Mouse (Mus musculus): ENCODE results near the gene Lrch3.
"Not testable (repeated sequence)": the region's sequence is repeated elsewhere in the genome, so short reads cannot be mapped to it uniquely, and the experiment has no call there.

The Lrch3 gene

GRCm38 (mm10) chr16:32915292-32916068, 1.6 kb downstream of the Lrch3 start:
- DNase-seq, result no peak

DNA sequence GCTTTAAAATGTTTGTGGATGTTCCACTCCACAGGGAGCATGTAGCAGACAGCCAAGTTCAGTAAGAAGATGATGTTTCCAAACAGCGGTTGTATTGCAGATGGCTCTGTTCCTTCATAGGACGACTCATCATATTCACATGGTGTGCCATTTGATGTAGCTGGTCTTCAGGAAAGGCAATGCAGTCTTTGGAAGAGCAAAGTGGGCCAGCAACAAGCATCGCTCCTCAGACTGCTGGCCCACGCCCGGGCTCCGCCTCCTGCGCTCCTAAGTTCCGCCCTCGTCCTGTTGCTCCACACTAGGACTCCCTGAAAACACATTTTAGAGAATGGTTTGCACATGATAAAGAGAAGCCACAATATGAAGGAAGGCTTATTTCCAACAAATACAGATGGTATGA, 12.7 kb downstream of the Lrch3 start:
- not testable (repeated sequence) for DNase-seq

- no peak for DNase-seq
Observed at GRCm38 (mm10) chr16:32927044-32927443, 13.1 kb downstream of the Lrch3 start.

DNA sequence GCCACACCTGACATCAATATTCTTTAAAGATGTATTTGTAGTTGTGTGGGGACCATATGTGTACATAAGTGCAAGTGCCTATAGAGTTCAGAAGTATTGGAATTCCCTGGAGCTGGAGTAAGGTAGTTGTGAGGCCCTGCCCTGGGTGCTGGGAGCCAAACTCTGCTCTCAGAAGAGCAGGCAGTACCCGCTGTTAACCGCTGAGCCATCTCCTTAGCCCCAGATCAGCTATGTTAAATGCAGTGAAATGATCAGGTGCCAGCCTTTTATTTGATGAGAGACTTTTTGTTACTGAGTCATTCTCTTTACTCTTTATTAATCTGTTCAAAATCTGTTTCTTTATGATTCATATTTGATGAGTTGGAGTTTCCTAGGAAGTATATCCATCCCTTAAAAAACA, 16.0 kb downstream of the Lrch3 start:
- no peak for DNase-seq

DNA sequence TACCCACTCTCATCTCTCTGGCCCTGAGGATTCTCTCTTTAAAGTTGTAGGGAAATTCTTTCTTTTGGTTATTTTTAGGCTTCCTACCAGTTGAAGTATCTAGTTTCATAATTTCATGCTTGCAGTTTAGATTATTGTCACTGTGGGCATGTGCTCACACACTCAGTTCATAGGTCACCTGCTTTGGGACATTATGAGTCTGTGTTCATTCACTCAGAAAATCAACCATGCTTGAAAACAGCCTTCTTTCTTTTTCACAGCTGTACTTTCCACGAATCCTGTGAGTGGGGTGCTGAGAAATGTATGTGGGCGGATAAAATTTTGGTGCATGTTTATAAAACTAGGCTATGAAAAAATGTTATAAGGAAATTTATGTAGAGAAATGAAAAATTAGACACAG, 20.6 kb downstream of the Lrch3 start:
- DNase-seq, result no peak

DNA sequence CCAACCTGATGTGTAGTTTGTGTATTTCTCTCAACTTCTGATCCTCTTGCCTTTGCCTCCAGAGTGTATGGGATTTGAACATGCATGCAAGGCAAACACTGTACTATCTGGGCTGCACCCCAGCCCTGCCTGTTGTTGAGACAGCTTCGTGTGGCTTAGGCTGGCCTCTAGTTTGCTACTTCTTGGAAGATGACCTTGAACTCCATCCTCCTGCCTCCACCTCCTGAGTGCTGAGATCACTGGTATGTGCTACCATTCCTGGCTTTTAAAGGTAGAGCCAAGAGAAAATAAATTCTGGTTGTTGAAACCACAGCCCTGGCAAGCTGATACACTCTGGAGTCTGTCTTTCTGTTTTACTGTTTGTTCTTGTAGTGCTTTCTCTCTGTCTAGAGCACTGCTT, 21.2 kb downstream of the Lrch3 start:
- DNase-seq, result no peak

GRCm38 (mm10) chr16:32937358-32937757, 23.5 kb downstream of the Lrch3 start:
- DNase-seq, result no peak

DNA sequence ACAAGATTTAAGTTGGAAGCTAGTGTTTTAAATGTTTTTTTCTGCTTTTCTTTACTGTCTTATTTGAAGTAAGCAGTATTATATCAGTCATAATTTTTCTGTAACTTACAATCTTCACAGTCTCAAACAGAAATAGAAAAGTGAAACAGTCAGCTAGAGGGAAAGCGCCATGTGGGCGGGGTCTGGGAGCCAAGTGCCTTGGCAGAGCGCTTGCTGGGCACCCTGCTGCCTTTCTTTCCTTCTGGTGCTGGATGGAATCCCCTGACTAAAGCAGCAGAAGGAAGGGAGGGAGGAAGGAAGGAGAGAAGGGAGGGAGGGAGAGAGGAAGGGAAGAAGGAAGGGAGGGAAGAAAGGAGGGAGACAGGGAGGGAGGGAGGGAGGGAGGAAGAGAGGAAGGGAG, 25.4 kb downstream of the Lrch3 start:
- peak; percentile 30 for DNase-seq

DNA sequence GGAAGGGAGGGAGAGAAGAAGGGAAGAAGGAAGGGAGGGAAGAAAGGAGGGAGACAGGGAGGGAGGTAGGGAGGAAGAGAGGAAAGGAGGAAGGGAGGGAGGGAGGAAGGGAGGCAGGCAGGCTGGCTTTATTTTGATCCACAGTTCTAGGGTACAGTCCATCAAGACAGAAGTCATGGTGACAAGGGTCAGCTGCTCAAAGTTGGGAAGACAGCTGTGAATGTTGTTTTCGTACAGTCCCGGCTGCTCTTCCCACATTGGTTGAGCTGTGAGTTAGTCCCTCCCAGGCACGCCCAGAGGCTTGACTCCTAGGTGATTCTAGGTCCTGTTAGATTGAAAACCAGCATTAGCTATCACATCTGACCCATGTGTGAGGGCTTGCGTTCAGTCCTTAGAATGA, 25.8 kb downstream of the Lrch3 start:
- not testable (repeated sequence) for DNase-seq

GRCm38 (mm10) chr16:32941226-32941625, 27.3 kb downstream of the Lrch3 start:
- DNase-seq, result not testable (repeated sequence)

DNA sequence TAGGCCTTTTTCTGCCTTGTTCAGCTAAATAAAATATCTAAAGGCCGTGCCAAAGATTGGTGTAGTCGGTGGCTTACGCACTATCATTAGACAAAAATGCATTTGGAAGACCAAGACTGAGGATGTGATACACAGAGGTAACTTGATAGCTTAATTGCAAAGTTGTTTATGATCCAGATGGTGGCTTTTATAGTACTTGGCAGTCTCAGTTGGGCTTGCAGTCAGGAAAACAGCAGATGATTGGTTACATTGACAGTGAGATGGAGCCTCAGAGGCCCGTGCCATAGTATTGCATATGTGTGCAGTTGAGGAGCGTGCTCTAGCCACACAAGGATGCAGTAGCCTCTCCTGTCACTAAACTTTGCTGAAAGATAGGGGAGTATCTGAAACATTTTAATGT, 28.8 kb downstream of the Lrch3 start:
- DNase-seq, result no peak

DNA sequence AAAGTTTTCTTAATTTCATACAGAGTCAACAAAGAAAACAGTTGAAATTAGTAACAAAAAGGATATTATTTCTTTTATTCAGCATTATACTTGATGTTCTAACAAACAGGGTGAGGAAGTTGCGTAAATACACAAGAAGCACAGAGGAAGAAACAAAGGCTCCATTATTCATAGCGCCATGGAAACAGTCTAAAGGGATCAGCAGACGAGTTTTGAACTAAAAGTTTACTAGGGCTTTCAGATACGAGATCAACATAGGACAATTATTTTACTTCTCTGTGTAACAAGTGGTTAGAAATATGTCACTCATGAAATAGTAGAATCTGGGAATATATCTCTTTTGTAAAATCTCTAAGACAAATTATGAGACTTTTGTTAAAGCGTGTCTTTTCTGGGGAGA, 31.5 kb downstream of the Lrch3 start:
- no peak for DNase-seq

DNA sequence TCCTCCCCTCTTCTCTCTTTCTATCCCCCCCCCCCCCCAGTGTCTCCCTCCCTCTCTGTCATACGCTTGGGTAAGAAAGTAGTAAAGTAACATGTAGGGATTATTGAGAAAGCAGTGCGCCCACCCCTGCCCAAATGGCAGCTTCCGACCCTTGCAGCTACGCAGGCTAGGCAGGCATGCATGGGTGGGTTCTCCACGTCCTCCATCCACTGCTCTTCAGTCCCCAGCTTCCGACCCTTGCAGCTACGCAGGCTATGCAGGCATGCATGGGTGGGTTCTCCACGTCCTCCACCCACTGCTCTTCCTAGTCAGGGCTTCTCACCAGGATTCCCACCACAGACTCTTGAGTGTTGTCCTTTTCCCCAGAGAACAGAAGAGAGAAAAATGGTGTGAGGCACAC, 34.1 kb downstream of the Lrch3 start:
- DNase-seq, result no peak

- DNase-seq, result no peak
Observed at GRCm38 (mm10) chr16:32948656-32949055, 34.8 kb downstream of the Lrch3 start.

DNA sequence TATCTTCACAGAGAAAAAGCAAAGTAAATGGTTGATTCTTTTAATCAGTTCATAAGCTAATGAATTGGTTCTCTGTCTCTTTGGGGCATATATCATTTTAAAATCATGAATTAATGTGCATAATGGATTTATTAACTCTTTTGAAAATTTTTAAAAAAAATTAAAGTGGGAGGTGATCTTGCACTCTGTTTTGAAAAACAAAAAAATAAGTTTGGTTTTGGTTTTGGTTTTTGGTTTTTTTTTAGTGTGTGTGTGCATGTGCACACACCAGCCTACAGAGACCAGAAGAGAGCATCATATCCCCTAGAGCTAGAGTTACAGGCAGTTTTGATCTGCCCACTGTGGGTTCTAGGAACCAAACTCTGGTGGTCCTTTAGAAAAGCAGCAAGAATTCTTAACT, 35.4 kb downstream of the Lrch3 start:
- no peak for DNase-seq

DNA sequence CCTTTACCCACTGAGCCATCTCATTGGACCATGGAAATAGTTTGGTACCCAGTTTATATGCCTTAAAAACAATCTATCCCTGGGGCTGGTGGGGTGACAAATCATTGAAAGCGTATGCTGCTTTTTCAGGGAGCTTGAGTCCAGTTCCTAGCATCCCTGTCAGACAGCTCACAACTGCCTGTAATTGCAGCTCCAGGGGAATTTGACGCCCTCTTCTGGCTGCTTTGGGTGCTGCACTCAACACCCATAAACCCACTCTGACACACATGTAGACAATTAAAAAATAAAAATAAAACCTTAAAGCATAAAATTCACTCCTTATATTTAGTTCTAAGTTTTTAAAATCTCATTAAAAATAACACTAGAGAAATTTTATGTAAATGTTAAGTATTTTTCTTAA, 37.2 kb downstream of the Lrch3 start:
- DNase-seq, result peak; percentile 51

DNA sequence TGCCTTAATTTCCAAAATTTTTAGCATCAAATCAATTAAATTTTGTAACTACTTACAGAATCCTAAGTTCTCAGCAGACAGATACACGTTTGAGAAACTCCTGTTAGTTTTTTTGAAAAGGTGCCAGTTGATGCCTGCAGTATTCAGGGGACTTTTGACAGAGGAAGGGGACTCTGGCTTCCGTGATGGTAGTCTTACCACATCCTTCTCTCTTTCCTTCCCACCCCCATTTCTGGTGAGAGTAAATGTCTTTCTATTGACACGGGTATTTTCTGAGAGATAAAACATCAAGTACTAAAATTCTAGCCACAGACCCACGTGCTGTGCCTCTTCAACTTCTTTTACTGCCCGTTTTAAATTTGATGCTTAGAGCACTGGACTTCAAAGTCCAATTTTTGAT, 39.9 kb downstream of the Lrch3 start:
- DNase-seq, result no peak

DNA sequence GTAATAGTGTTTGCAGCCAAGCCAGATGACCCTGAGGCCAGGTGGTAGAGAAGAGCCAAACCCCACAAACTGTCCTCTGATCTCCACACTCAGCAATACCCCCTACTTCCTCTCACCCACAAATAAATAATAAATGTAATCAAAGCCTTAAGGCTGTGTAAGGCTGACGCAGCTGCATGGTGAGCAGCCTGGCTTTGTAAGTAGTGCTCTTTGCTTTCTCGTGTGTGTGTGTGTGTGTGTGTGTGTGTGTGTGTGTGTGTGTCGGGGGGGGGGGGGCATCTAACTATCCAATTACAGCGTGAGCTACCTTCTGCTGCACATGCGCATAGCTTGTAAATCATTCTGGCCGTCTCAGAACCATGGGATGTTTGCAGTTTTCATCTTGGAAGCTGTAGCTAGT, 40.4 kb downstream of the Lrch3 start:
- no peak for DNase-seq

GRCm38 (mm10) chr16:32956889-32957288, 43.0 kb downstream of the Lrch3 start:
- DNase-seq, result no peak

GRCm38 (mm10) chr16:32972535-32972934, 58.6 kb downstream of the Lrch3 start:
- peak; percentile 50 for DNase-seq

DNA sequence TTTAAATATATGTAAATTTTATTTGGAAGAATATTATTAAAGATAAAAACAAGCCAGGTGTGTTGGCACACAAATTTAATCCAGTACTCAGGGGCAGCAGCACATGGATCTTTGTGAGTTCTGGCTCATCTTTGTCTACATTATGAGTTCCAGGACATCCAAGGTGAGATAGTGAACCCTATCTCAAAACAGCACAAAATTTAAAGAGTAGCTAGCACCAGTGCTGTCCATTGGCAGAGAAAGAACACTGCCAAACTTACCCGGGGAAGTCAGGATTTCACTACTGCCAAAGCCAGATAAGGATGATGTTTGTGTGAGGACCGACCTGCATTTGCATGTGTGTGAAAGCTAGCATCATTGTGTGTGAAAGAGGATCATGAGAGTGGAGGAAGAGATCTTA, 59.1 kb downstream of the Lrch3 start:
- DNase-seq, result no peak

DNA sequence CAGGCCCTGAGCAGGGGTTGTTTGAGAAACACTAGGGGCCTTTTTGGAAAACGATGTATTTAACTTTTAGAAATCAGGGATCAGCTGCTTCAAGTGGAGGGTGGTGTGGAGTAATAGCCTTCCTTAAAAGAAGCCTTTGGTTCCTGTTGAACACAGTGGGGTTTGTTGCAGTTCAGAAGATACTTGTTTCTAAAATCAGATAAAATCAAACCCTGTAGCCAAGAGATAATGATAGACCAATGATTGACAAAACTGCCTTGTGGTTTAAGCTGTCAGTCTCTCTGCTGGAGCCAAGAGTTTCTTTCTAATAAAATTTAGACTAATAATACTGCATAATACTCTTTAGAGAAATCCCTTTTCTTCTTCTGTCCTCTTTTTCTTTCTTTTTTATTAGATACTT, 66.3 kb downstream of the Lrch3 start:
- DNase-seq, result no peak

DNA sequence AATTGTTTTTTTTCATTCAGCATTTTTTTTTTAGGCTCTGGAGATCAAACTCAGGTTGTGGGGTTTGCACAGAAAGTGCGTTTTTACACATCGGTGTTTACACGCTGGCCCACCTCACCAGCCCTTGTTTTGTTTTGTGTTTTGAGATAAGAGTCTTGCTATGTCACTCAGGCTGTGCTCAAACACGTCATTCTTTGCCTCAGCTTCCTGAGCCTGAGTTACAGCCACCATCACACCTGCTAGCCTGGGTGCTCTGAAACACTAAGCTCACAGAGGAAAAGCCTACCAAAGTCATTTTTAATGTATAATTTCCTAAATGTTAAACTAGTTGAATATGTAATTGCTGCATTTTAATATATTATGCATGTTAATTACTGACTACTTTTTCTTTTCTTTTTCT, 67.5 kb downstream of the Lrch3 start:
- no peak for DNase-seq

- DNase-seq, result no peak
Observed at GRCm38 (mm10) chr16:32984631-32985030, 70.7 kb downstream of the Lrch3 start.

DNA sequence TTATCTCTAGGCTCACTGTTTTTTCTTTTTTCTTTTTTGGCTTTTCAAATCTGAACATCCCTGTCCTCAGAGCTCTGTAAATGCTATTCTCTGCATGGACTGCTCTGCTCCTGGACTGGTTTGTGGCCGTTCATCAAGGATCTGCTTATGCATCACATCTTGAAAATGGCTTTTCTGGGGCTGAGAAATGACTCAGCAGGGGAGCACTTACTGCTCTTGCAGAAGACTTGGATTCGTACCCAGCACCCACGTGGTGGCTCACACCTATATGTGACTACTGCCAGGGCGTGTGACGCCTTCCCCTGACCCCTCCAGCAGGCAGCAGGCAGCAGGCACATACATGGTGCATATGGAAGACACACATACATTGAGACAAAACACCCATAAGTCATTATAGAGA, 78.3 kb downstream of the Lrch3 start:
- no peak for DNase-seq

Measured in thymus, postnatal 4 days (tissue).